Mouse (Mus musculus): ENCODE results near the gene Tcf7l1.

DNA sequence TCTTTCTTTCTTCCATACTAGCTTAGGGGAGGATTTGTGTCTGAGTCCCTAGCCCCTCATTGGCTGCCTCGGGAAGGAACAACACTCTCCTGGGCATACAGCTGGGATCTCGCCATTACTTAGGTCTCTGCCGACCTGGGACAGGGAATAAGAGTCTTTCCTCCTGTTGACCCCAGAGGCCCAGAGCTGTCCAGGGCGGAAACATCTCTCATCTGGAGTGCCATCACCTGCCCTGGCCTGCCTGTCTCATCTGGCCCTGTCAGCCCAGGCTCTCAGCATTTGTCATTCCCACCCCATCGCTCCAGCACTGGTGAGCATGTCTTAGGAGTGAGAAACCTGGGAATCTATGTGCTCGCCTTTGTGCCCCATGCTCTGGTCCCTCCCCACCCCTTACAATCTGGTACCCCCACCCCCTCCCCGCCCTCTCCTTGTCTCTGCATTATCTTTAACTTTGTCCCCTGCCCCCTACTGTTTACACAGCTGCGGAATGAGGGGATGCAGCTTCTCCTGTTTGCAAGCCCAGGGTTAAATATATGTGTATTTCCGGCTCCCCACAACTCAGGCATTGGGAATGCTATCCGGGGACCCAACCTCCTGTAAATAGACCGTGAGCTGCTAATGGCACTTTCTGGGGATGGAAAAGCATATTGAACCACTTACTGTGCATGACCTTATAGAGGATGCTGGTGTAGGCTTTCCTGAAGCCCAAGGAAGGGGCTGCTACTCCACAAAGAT lies 92.3 kb downstream of the Tcf7l1 start:
- no peak for TF ChIP-seq KAT2A (conservative IDR thresholded peaks at IDR 0.05; ENCODE audit: low read depth, low read length)
- TF ChIP-seq UBTF (IDR thresholded peaks at IDR 0.05; ENCODE audit: borderline replicate concordance, insufficient read depth, low read depth, low read length): no peak
- no peak for TF ChIP-seq USF2 (IDR thresholded peaks at IDR 0.05; ENCODE audit: borderline replicate concordance in 1 of 2, insufficient read depth in 1 of 2, low read depth in 1 of 2, low read length in 2 of 2)
